Mouse (Mus musculus) cerebellum, adult 11-12 months (tissue): Measurements from ENCODE around the gene Sec14l1.
A peak's percentile ranks its signal among the peaks of the same experiment; 100 is the strongest.

ENCODE experiments used
- DNase-seq: peaks from one replicate; pipeline ENCODE4 v3.0.0; 2022

The Sec14l1 gene

GRCm38 (mm10) chr11:117131450-117131849 lies 16.5 kb downstream of the Sec14l1 start:
- DNase-seq = no peak

DNA sequence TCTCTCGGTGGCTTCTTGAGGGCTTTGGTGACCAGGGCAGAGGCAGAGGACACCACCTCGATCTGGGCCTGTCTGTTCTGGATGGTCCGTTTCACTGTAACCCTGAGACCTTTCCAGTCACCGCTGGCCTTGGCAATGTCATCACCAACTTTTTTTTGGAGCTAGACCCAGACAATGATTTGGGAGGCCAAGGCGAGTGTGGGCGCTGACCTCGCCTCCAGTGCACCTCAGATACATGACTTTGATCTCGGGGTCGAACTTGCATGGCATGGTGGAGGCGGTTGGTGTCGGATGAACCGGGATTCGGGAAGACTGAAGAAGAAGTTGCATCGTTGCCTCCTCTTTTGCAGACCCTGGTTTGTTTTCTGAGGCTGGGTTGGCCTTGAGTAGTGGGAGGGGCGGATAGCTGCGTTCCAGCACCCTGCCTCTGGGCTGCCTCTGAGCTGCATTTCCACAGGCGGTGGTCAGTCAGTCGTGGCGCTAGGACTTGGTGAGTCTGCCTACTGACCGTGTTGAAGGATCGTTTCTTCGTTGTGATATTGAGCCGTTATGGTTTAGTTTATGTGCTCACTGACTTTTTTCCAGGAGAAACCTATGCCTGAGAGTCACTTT lies 19.9 kb downstream of the Sec14l1 start:
- peak; percentile 33 for DNase-seq

GRCm38 (mm10) chr11:117135457-117136290 lies 20.7 kb downstream of the Sec14l1 start:
- DNase-seq = peak; percentile 47

GRCm38 (mm10) chr11:117136880-117137279 lies 21.9 kb downstream of the Sec14l1 start:
- no peak for DNase-seq

DNA sequence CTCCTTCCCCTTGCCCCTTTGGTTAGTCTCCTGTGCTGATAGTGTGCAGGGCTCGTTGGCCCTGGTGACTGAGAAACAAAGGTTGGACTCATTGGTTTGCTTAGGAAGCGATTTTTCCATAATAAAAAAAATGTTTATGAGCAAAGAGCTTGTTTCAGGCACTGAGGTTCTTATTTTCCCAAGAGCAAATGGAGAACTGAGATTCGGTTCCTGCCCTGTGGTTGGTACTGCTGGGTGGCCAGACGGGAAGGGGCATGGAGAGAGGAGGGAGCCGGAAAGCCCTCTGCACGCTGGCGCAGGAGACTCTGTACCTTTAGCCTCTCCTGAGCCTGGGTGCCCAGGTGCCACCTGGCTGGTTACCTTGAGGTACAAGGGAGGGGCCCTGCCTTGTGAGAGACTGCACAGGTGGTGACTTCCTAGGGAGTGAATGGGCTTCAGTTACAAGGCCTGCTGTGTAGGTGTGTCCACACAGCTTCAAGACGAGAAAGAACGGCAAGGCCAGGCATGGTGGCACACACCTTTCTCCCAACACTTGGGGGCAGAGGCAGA lies 23.3 kb downstream of the Sec14l1 start:
- peak; percentile 67 for DNase-seq

GRCm38 (mm10) chr11:117138795-117139463 lies 24.0 kb downstream of the Sec14l1 start:
- peak; percentile 62 for DNase-seq

DNA sequence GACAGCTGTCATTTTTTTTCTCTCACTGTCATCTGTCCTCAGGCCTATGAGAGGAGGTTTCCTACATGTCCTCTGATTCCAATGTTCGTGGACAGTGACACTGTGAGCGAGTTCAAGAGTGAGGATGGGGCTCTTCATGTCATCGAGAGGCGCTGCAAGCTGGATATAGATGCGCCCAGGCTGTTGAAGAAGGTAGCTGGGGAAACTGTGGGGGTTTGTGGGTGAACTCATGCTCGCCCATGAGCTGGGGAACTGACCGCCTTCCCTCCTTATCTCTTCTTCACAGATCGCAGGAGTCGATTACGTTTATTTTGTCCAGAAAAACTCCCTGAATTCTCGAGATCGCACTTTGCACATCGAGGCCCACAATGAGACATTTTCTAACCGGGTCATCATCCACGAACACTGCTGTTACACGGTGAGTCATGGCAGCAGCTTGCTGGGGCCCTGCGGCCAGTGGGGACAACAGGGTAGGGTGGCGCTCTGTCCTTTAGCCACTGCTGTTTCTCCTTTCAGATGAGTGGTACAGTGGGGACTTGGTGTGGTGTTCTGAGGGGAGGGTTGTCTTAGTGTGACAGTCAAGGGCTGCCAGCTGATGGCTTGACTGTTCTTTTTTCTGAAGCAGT lies 26.5 kb downstream of the Sec14l1 start:
- DNase-seq = no peak

- DNase-seq = peak; percentile 59
Observed at GRCm38 (mm10) chr11:117142507-117142906, 27.5 kb downstream of the Sec14l1 start.

GRCm38 (mm10) chr11:117145451-117146117 lies 30.6 kb downstream of the Sec14l1 start:
- no peak for DNase-seq

- no peak for DNase-seq
Observed at GRCm38 (mm10) chr11:117146118-117146506, 31.1 kb downstream of the Sec14l1 start.

- DNase-seq = peak; percentile 80
Observed at GRCm38 (mm10) chr11:117146776-117147536, 32.0 kb downstream of the Sec14l1 start.

- no peak for DNase-seq
Observed at GRCm38 (mm10) chr11:117148893-117149685, 34.1 kb downstream of the Sec14l1 start.

DNA sequence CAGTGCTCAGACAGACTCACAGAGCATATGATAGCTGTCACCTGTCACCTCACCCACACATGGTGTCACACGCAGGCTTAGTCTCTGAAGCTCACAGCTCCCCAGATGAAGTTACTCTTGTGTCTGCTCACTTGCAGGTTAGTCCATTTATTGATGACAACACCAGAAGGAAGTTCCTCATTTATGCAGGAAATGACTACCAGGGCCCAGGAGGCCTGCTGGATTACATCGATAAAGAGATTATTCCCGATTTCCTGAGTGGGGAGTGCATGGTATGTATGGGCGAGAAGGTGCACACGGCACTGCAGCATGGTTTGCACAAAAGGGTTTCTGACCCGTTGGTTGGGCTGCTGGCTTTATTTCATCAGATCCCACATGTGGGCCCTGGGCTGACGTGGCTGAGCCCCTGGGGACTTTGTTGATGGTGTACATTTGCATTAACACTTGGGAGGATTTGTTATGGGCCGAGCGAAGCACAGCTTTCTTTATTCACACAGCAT lies 35.5 kb downstream of the Sec14l1 start:
- DNase-seq = no peak

GRCm38 (mm10) chr11:117151461-117151860 lies 36.5 kb downstream of the Sec14l1 start:
- no peak for DNase-seq

DNA sequence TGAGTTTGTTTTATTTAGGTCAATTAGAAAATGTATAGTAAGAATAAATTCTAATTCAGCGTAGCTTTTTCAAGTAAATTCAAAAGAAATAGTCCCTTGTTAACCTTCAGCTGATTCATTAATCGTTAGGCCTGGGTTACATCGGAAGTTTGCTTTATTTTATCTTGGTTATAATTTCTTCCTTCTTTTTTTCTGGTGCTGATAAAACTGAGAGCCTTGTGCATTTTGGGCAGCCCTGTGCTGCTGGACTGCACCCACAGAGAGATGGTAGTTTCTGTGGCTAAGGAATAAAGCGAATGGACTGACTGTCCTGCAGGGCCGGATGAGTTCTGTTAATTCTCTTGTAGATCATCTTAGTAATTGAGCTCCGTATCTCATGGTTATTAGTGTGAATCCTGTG lies 37.6 kb downstream of the Sec14l1 start:
- DNase-seq = no peak

DNA sequence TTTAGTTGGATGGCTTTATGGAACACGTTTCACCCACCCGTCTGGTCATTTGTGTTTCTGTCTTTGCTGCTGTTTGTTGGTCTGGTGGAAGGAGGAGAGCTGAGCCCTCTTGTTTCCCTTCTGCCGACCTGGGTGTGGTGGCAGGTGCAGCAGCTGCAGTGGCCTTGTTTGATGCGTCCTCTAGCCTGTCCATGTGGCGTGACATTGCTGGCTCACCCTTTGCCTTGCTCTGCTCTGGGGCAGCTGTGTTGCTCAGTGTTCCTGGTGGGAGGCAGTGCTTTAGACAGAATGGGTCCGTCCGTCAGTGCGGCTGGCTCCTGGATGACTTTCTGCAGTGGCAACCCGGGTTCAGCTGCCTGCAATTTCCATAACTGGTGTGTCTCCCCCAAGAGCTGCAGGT lies 38.6 kb downstream of the Sec14l1 start:
- DNase-seq = no peak

GRCm38 (mm10) chr11:117154088-117154815 lies 39.3 kb downstream of the Sec14l1 start:
- no peak for DNase-seq

GRCm38 (mm10) chr11:117156725-117157124 lies 41.8 kb downstream of the Sec14l1 start:
- DNase-seq = peak; percentile 73

- peak; percentile 74 for DNase-seq
Observed at GRCm38 (mm10) chr11:117158343-117158742, 43.4 kb downstream of the Sec14l1 start.
